Comparison of ENCODE assay signal across 24 mouse cellular contexts in the genomic region with DNA sequence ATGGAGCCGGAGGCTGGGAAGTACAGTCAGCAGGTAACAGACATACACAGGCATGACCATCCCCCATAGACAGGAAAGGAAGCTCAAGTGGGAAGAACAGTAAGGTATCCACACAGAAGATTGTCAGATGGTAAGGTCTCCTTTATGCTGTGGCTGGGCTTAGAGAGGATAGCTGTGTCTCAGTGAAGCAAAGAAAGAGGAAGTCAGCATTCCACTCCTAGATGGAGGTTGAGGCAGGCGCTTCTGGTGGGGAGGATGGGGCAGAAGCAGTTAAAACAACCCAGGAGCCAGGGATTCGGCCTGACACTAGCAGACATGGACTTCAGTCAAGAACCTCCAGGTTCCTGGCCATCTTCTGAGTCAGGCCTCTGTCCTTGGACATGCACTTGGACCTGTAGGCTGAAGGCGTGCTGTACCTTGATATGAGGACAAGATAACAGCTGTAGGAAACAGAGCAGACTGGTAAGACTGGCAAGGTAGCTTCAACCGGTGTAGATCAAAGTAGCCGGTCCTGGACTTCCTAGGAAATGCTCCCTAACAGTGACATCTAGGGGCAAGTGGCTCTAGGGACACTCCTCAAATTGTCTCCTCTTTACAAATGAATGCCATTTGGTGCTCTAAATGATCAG. TPM values are rescaled to one million over a fixed set of nuclear protein-coding genes. Genes with fewer than 3 reads are reported as not detected.
A peak's percentile ranks its signal among the peaks of the same experiment; 100 is the strongest.
DNase-seq lines count a peak whose midpoint lies in the region; ATAC-seq and TF ChIP-seq lines count a peak whose summit lies in the region.
"Had no signal": no experiment of that assay in that cellular context is flagged by ENCODE, and none has a peak within 500 bp of the region (broad histone marks: within the 10 kb centered on the region; RNA-seq: fewer than 3 reads in every experiment).

No protein-coding gene starts in this region.

- H3K9me3 ChIP-seq in MEL (replicated peaks; ENCODE audit: insufficient read depth, low read length) = no peaks in the 10 kb centered on the region
- H3K9me3 ChIP-seq: embryonic facial prominence, embryonic 13.5 days; forebrain, embryonic 13.5 days; heart, embryonic 12.5 days; limb, embryonic 10.5 days had no signal

- peak; percentile 28; the same call in 1 of the 2 replicates for TF ChIP-seq CTCF in layer of hippocampus, adult 2 months (conservative IDR thresholded peaks at IDR 0.05)
- TF ChIP-seq CTCF in MEL (IDR thresholded peaks at IDR 0.05 in 2 of 3, conservative IDR thresholded peaks at IDR 0.05 in 1 of 3; ENCODE audit: control insufficient read depth in 1 of 3, insufficient read depth in 1 of 3, low read depth in 2 of 3, low read length in 3 of 3, poor library complexity in 1 of 3, severe bottlenecking in 1 of 3) = no peak; a peak in 1 of 6 replicates

- H3K9ac ChIP-seq in MEL (ENCODE audit: control insufficient read depth, low read depth, low read length, poor library complexity, severe bottlenecking) = no peak overlapping the region
- H3K9ac ChIP-seq: embryonic facial prominence, embryonic 13.5 days; forebrain, embryonic 13.5 days; heart, embryonic 12.5 days; hindbrain, embryonic 14.5 days had no signal

- H3K36me3 ChIP-seq in MEL (ENCODE audit: control insufficient read depth in 1 of 2, insufficient read depth in 2 of 2, low read length in 2 of 2) = peaks cover 0 to 7% of the 10 kb centered on the region in 2 experiments; a peak in 2 of 4 replicates
- H3K36me3 ChIP-seq: embryonic facial prominence, embryonic 13.5 days; heart, embryonic 12.5 days; limb, embryonic 10.5 days had no signal

- no peak for TF ChIP-seq RAD21 in MEL (IDR thresholded peaks at IDR 0.05; ENCODE audit: low read depth, low read length)

- 0 out of 2 replicates have a peak, but pooled peaks have one; percentile 30 for ATAC-seq in granulocyte monocyte progenitor cell, adult 5-6 weeks (replicated peaks; ENCODE audit: poor library complexity, severe bottlenecking)
- ATAC-seq: forebrain, embryonic 13.5 days; lung, postnatal 0 days; midbrain, embryonic 16.5 days had no signal

- H3K79me2 ChIP-seq in MEL (ENCODE audit: control insufficient read depth, insufficient read depth, low read length, poor library complexity) = no peaks in the 10 kb centered on the region

- no peak overlapping the region for H3K4me3 ChIP-seq in layer of hippocampus, adult 2 months
- H3K4me3 ChIP-seq in MEL (ENCODE audit: control insufficient read depth in 1 of 2, insufficient read depth in 1 of 2, low read depth in 2 of 2, low read length in 2 of 2) = no peak overlapping the region
- H3K4me3 ChIP-seq: embryonic facial prominence, embryonic 13.5 days; erythroblast, embryonic 14.5 days; forebrain, embryonic 13.5 days; heart, embryonic 12.5 days; left cerebral cortex, adult 2 months; limb, embryonic 10.5 days had no signal

- H3K4me1 ChIP-seq in MEL (ENCODE audit: control insufficient read depth in 1 of 2, insufficient read depth in 2 of 2, low read length in 2 of 2) = peaks cover 4 to 6% of the 10 kb centered on the region in 2 experiments
- H3K4me1 ChIP-seq: embryonic facial prominence, embryonic 13.5 days; forebrain, embryonic 13.5 days; heart, embryonic 12.5 days had no signal

- H3K27ac ChIP-seq in layer of hippocampus, adult 2 months = no peak overlapping the region
- H3K27ac ChIP-seq in MEL (ENCODE audit: control insufficient read depth, low read depth, low read length) = no peak overlapping the region
- H3K27ac ChIP-seq: embryonic facial prominence, embryonic 13.5 days; forebrain, embryonic 13.5 days; hindbrain, embryonic 14.5 days; left cerebral cortex, adult 2 months; limb, embryonic 10.5 days; macrophage had no signal

- TF ChIP-seq EP300 in MEL (IDR thresholded peaks at IDR 0.05; ENCODE audit: low read depth in 1 of 2, low read length in 2 of 2) = peak in 1 of 2 experiments; percentile 36; a peak in 1 of 4 replicates

- peak; percentile 56 for DNase-seq in heart, adult 11 months
- no peak for DNase-seq in heart, adult 8-10 months (ENCODE audit: low spot score)
- no peak for DNase-seq in layer of hippocampus, adult 2 months (ENCODE audit: low spot score in 2 of 2)
- DNase-seq in layer of hippocampus, postnatal 10 days (ENCODE audit: low spot score in 2 of 2) = no peak
- peak; percentile 69 for DNase-seq in MEL (ENCODE audit: low read depth, low spot score)
- no peak for DNase-seq in spleen, postnatal 36 days (ENCODE audit: low spot score in 2 of 2)
- DNase-seq: cerebellum, adult 11 months; cerebellum, adult 9-11 months; gastrocnemius, postnatal 36 days; heart, postnatal 36 days; kidney, adult 9 months; kidney, postnatal 25 days; liver had no signal

- no peaks in the 10 kb centered on the region for H3K27me3 ChIP-seq in MEL (ENCODE audit: control insufficient read depth in 1 of 2, insufficient read depth in 2 of 2, low read length in 2 of 2)
- H3K27me3 ChIP-seq: embryonic facial prominence, embryonic 13.5 days; forebrain, embryonic 13.5 days; heart, embryonic 12.5 days had no signal

- no peak for TF ChIP-seq POLR2A in MEL (IDR thresholded peaks at IDR 0.05; ENCODE audit: control insufficient read depth in 1 of 2, insufficient read depth in 1 of 2, low read depth in 1 of 2, low read length in 2 of 2, poor library complexity in 1 of 2)

TF ChIP-seq in MEL, 35 proteins besides CTCF, POLR2A, EP300 and RAD21:
- TF ChIP-seq POLR2AphosphoS5 (IDR thresholded peaks at IDR 0.05; ENCODE audit: borderline replicate concordance, low read depth, low read length) = no peak
- peak; percentile 55; the same call in 1 of the 2 replicates for TF ChIP-seq GATA1 (IDR thresholded peaks at IDR 0.05; ENCODE audit: low read depth, low read length)
- no peak for TF ChIP-seq TAL1 (IDR thresholded peaks at IDR 0.05; ENCODE audit: low read length)

RNA-seq across cellular contexts. Expression of a gene that starts 21.7 kb away (rescaled TPM):
- total RNA-seq in heart, adult 8-10 months (2022) = 1 to 10 TPM; 1.3 to 1.6 (median 1.5) TPM
- 1 to 10 TPM; 4.2 to 4.8 TPM for total RNA-seq in layer of hippocampus, adult 2 months (2021)
- 1 to 10 TPM; 3.3 to 4.9 TPM for total RNA-seq in layer of hippocampus, postnatal 10 days (2021)
- total RNA-seq in MEL (2012; rRNA removed) = 4.9 and 6.4 TPM in 2 replicates
- polyA plus RNA-seq in MEL (2012; ENCODE audit: insufficient read depth in 1 of 2, insufficient read length in 2 of 2, low read depth in 1 of 2, low replicate concordance in 2 of 2, missing spikeins in 1 of 2) = 1 to 10 TPM in 1 of 2 experiments, not detected in 1; 8.5 TPM
- 75.7 and 77.4 TPM in 2 replicates for total RNA-seq in granulocyte monocyte progenitor cell, adult 5-6 weeks (2014; fragmentation: Nextera tagmentation)
- 43.9 and 49.9 TPM in 2 replicates for total RNA-seq in granulocyte monocyte progenitor cell, adult 5-6 weeks (2017)

Comparison
In these comparisons a context has a peak if more than half of its experiments do, and no peak if none do; other contexts are left out.
1. DNase-seq: peak in heart, adult 11 months (single experiment) and MEL (single experiment); none in heart, adult 8-10 months (single experiment), layer of hippocampus, adult 2 months (0 of 2), layer of hippocampus, postnatal 10 days (0 of 2) and spleen, postnatal 36 days (0 of 2).